Mouse (Mus musculus) MEL (cell line): ENCODE measurements at regions not wholly inside any gene's neighbourhood (a gene's known extent, or its start where the extent isn't known, plus 50 kb on each side); places are given as distances from the start of the nearest gene placed in this dataset.

ENCODE experiments used
- DNase-seq: peaks from one replicate; pipeline ENCODE4 v3.0.0; 2011; ENCODE audit warnings: low read depth, low spot score
- H3K27ac ChIP-seq: 2 replicates; pipeline ENCODE4 v1.5.1; 2012; ENCODE audit warnings: low read depth, mild to moderate bottlenecking, control low read depth, low read length, moderate library complexity; ENCODE audit not compliant: control insufficient read depth
- H3K27me3 ChIP-seq, 2 experiments: fragments of 150-350 bp in 1 of 2; sonication (generic) in 1 of 2; 2 replicates each; pipeline ENCODE4 v1.6.1; 2012; ENCODE audit warnings: low read length in 2 of 2, mild to moderate bottlenecking in 2 of 2, improper control_type of control experiment in 1 of 2, moderate library complexity in 1 of 2; ENCODE audit not compliant: insufficient read depth in 2 of 2, control insufficient read depth in 1 of 2
- H3K36me3 ChIP-seq, 2 experiments: 2 replicates each; pipeline ENCODE4 v1.6.1; 2012 to 2014; ENCODE audit warnings: low read length in 2 of 2, improper control_type of control experiment in 1 of 2, inconsistent platforms in 1 of 2, mild to moderate bottlenecking in 1 of 2; ENCODE audit not compliant: insufficient read depth in 2 of 2, control insufficient read depth in 1 of 2
- H3K4me1 ChIP-seq, 2 experiments: fragments of 150-350 bp in 1 of 2; sonication (generic) in 1 of 2; 2 replicates each; pipeline ENCODE4 v1.6.1; 2012; ENCODE audit warnings: low read length in 2 of 2, improper control_type of control experiment in 1 of 2, mild to moderate bottlenecking in 1 of 2; ENCODE audit not compliant: insufficient read depth in 2 of 2, control insufficient read depth in 1 of 2
- H3K4me3 ChIP-seq, 2 experiments: fragments of 150-350 bp in 1 of 2; sonication (generic) in 1 of 2; 2 replicates each; pipeline ENCODE4 v1.5.1; 2012; ENCODE audit warnings: low read depth in 2 of 2, low read length in 2 of 2, mild to moderate bottlenecking in 2 of 2, moderate library complexity in 2 of 2, control low read depth in 1 of 2, improper control_type of control experiment in 1 of 2; ENCODE audit not compliant: control insufficient read depth in 1 of 2, insufficient read depth in 1 of 2
- H3K79me2 ChIP-seq: 2 replicates; pipeline ENCODE4 v1.6.1; 2012; ENCODE audit warnings: mild to moderate bottlenecking, low read length, moderate library complexity; ENCODE audit not compliant: control insufficient read depth, poor library complexity, insufficient read depth
- H3K9ac ChIP-seq: 2 replicates; pipeline ENCODE4 v1.6.1; 2012; ENCODE audit warnings: low read depth, mild to moderate bottlenecking, control low read depth, low read length, moderate library complexity; ENCODE audit not compliant: control insufficient read depth, poor library complexity, severe bottlenecking
- H3K9me3 ChIP-seq: fragments of 150-350 bp; sonication (generic); replicated peaks from 2 replicates; pipeline ENCODE4 v1.6.1; 2012; ENCODE audit warnings: mild to moderate bottlenecking, low read length, improper control_type of control experiment, moderate library complexity; ENCODE audit not compliant: insufficient read depth
- BHLHE40 ChIP-seq: IDR thresholded peaks from 2 replicates; pipeline ENCODE4 v1.6.1; 2012; ENCODE audit warnings: low read depth, mild to moderate bottlenecking, inconsistent platforms, low read length, improper control_type of control experiment, borderline replicate concordance
- CHD1 ChIP-seq: IDR thresholded peaks from 2 replicates; pipeline ENCODE4 v1.6.1; 2012; ENCODE audit warnings: low read depth, mild to moderate bottlenecking, inconsistent platforms, low read length, improper control_type of control experiment
- CTCF ChIP-seq, 3 experiments: IDR thresholded peaks in 2 of 3; conservative IDR thresholded peaks in 1 of 3; 2 replicates each; pipeline ENCODE4 v1.5.1; 2011 to 2012; ENCODE audit warnings: low read length in 3 of 3, low read depth in 2 of 3, mild to moderate bottlenecking in 2 of 3, improper control_type of control experiment in 1 of 3, inconsistent platforms in 1 of 3, mixed read lengths in 1 of 3, moderate library complexity in 1 of 3; ENCODE audit not compliant: control insufficient read depth in 1 of 3, insufficient read depth in 1 of 3, poor library complexity in 1 of 3, severe bottlenecking in 1 of 3
- E2F4 ChIP-seq: IDR thresholded peaks from 2 replicates; pipeline ENCODE4 v1.6.1; 2011; ENCODE audit warnings: low read depth, low read length, improper control_type of control experiment, borderline replicate concordance
- ETS1 ChIP-seq: IDR thresholded peaks from 2 replicates; pipeline ENCODE4 v1.6.1; 2012; ENCODE audit warnings: low read depth, mild to moderate bottlenecking, inconsistent platforms, low read length, improper control_type of control experiment, moderate library complexity
- KAT2A ChIP-seq: conservative IDR thresholded peaks from 2 replicates; pipeline ENCODE4 v1.6.1; 2012; ENCODE audit warnings: low read depth, low read length, improper control_type of control experiment, inconsistent platforms
- MAFK ChIP-seq: IDR thresholded peaks from 2 replicates; pipeline ENCODE4 v1.6.1; 2011; ENCODE audit warnings: low read depth, mild to moderate bottlenecking, low read length, improper control_type of control experiment, borderline replicate concordance
- MYB ChIP-seq: IDR thresholded peaks from 2 replicates; pipeline ENCODE4 v1.6.1; 2011; ENCODE audit warnings: mild to moderate bottlenecking, low read depth, low read length, improper control_type of control experiment
- MYC ChIP-seq: IDR thresholded peaks from 2 replicates; pipeline ENCODE4 v1.6.1; 2011; ENCODE audit warnings: low read depth, mild to moderate bottlenecking, low read length, improper control_type of control experiment, moderate library complexity
- POLR2AphosphoS2 ChIP-seq: IDR thresholded peaks from 2 replicates; pipeline ENCODE4 v1.6.1; 2011; ENCODE audit warnings: low read length, improper control_type of control experiment
- POLR2AphosphoS5 ChIP-seq: IDR thresholded peaks from 2 replicates; pipeline ENCODE4 v1.6.1; 2012; ENCODE audit warnings: low read depth, borderline replicate concordance, mild to moderate bottlenecking, inconsistent platforms, low read length, moderate library complexity, mixed read lengths
- RCOR1 ChIP-seq: IDR thresholded peaks from 2 replicates; pipeline ENCODE4 v1.6.1; 2012; ENCODE audit warnings: low read depth, mild to moderate bottlenecking, inconsistent platforms, low read length, improper control_type of control experiment
- SIN3A ChIP-seq: IDR thresholded peaks from 2 replicates; pipeline ENCODE4 v1.6.1; 2012; ENCODE audit warnings: low read length, improper control_type of control experiment, inconsistent platforms
- TCF12 ChIP-seq: IDR thresholded peaks from 2 replicates; pipeline ENCODE4 v1.6.1; 2014; ENCODE audit warnings: low read depth, mild to moderate bottlenecking, inconsistent platforms, low read length, improper control_type of control experiment, moderate library complexity
- UBTF ChIP-seq: IDR thresholded peaks from 2 replicates; pipeline ENCODE4 v1.6.1; 2012; ENCODE audit warnings: low read depth, mild to moderate bottlenecking, inconsistent platforms, low read length, improper control_type of control experiment, moderate library complexity, borderline replicate concordance; ENCODE audit not compliant: insufficient read depth
- USF1 ChIP-seq: IDR thresholded peaks from 2 replicates; pipeline ENCODE4 v1.6.1; 2014; ENCODE audit warnings: low read depth, mild to moderate bottlenecking, inconsistent platforms, low read length, improper control_type of control experiment, moderate library complexity
- USF2 ChIP-seq, 2 experiments: IDR thresholded peaks; 2 replicates each; pipeline ENCODE4 v1.6.1; 2011 to 2012; ENCODE audit warnings: improper control_type of control experiment in 2 of 2, low read length in 2 of 2, borderline replicate concordance in 1 of 2, inconsistent platforms in 1 of 2, low read depth in 1 of 2, mild to moderate bottlenecking in 1 of 2; ENCODE audit not compliant: insufficient read depth in 1 of 2
- ZKSCAN1 ChIP-seq: IDR thresholded peaks from 2 replicates; pipeline ENCODE4 v1.6.1; 2012; ENCODE audit warnings: low read depth, mild to moderate bottlenecking, inconsistent platforms, low read length, improper control_type of control experiment, moderate library complexity
- ZMIZ1 ChIP-seq: IDR thresholded peaks from 2 replicates; pipeline ENCODE4 v1.6.1; 2012; ENCODE audit warnings: low read depth, mild to moderate bottlenecking, inconsistent platforms, low read length, improper control_type of control experiment, moderate library complexity

GRCm38 (mm10) chr6:140126645-140127044 lies 85.4 kb upstream of the Plcz1 start:
- no peak for DNase-seq
- TF ChIP-seq MYC = no peak
- no peak for TF ChIP-seq POLR2AphosphoS2
- TF ChIP-seq MYB = no peak
- TF ChIP-seq USF1 = no peak
- TF ChIP-seq POLR2AphosphoS5 = no peak
- no peak for TF ChIP-seq BHLHE40
- no peak for TF ChIP-seq USF2 (IDR thresholded peaks at IDR 0.05; ENCODE audit: borderline replicate concordance in 1 of 2, insufficient read depth in 1 of 2, low read depth in 1 of 2, low read length in 2 of 2)
- TF ChIP-seq UBTF = no peak
- no peak for TF ChIP-seq E2F4
- TF ChIP-seq ETS1 = no peak
- no peak for TF ChIP-seq CTCF (IDR thresholded peaks at IDR 0.05 in 2 of 3, conservative IDR thresholded peaks at IDR 0.05 in 1 of 3; ENCODE audit: control insufficient read depth in 1 of 3, insufficient read depth in 1 of 3, low read depth in 2 of 3, low read length in 3 of 3, poor library complexity in 1 of 3, severe bottlenecking in 1 of 3)
- TF ChIP-seq, all 39 proteins: peak for 0
- H3K9me3 ChIP-seq = no peaks in the 10 kb centered on the region
- no peak overlapping the region for H3K4me3 ChIP-seq
- no peaks in the 10 kb centered on the region for H3K79me2 ChIP-seq
- no peaks in the 10 kb centered on the region for H3K36me3 ChIP-seq
- no peak overlapping the region for H3K27ac ChIP-seq
- H3K27me3 ChIP-seq = no peaks in the 10 kb centered on the region
- H3K9ac ChIP-seq = no peak overlapping the region
- no peaks in the 10 kb centered on the region for H3K4me1 ChIP-seq

GRCm38 (mm10) chr6:140114024-140114423 lies 72.8 kb upstream of the Plcz1 start:
- no peaks in the 10 kb centered on the region for H3K4me1 ChIP-seq
- no peaks in the 10 kb centered on the region for H3K36me3 ChIP-seq
- no peaks in the 10 kb centered on the region for H3K27me3 ChIP-seq
- no peaks in the 10 kb centered on the region for H3K9me3 ChIP-seq
- no peak overlapping the region for H3K27ac ChIP-seq
- no peak overlapping the region for H3K9ac ChIP-seq
- no peaks in the 10 kb centered on the region for H3K79me2 ChIP-seq
- no peak for TF ChIP-seq MYC
- TF ChIP-seq ZMIZ1 = no peak
- no peak for TF ChIP-seq RCOR1
- TF ChIP-seq KAT2A = no peak
- no peak for TF ChIP-seq POLR2AphosphoS5
- no peak for TF ChIP-seq MYB
- TF ChIP-seq POLR2AphosphoS2 = no peak
- no peak for TF ChIP-seq CHD1
- TF ChIP-seq USF1 = no peak
- no peak for TF ChIP-seq SIN3A
- TF ChIP-seq E2F4 = no peak
- no peak for TF ChIP-seq USF2 (IDR thresholded peaks at IDR 0.05; ENCODE audit: borderline replicate concordance in 1 of 2, insufficient read depth in 1 of 2, low read depth in 1 of 2, low read length in 2 of 2)
- TF ChIP-seq ZKSCAN1 = no peak
- no peak for TF ChIP-seq MAFK
- TF ChIP-seq TCF12 = no peak
- DNase-seq = no peak
- no peak overlapping the region for H3K4me3 ChIP-seq
